Mouse (Mus musculus): ENCODE measurements around the gene Immp2l.

Gene Immp2l

GRCm38 (mm10) chr12:41961038-41961437 lies 937.1 kb downstream of the Immp2l start:
- no peak for DNase-seq (ENCODE audit: low read depth, low spot score)

GRCm38 (mm10) chr12:41991408-41991807 lies 967.5 kb downstream of the Immp2l start:
- DNase-seq (ENCODE audit: low read depth, low spot score), result no peak

Measured in mesoderm, embryonic 11.5 days (tissue).